Mouse (Mus musculus) spleen, adult 2 months (tissue): ENCODE results near the gene Acvr2a.

ENCODE experiments used
- CTCF ChIP-seq: fragments of 200-500 bp; IDR thresholded peaks from 2 replicates; pipeline ENCODE4 v1.5.1; 2011; ENCODE audit warnings: mild to moderate bottlenecking, inconsistent platforms; ENCODE audit not compliant: insufficient read depth, insufficient read length, insufficient replicate concordance; ENCODE audit errors: extremely low read depth
- POLR2A ChIP-seq: fragments of 200-500 bp; IDR thresholded peaks from 2 replicates; pipeline ENCODE4 v1.6.1; 2011; ENCODE audit warnings: low read depth, low read length, inconsistent platforms

DNA sequence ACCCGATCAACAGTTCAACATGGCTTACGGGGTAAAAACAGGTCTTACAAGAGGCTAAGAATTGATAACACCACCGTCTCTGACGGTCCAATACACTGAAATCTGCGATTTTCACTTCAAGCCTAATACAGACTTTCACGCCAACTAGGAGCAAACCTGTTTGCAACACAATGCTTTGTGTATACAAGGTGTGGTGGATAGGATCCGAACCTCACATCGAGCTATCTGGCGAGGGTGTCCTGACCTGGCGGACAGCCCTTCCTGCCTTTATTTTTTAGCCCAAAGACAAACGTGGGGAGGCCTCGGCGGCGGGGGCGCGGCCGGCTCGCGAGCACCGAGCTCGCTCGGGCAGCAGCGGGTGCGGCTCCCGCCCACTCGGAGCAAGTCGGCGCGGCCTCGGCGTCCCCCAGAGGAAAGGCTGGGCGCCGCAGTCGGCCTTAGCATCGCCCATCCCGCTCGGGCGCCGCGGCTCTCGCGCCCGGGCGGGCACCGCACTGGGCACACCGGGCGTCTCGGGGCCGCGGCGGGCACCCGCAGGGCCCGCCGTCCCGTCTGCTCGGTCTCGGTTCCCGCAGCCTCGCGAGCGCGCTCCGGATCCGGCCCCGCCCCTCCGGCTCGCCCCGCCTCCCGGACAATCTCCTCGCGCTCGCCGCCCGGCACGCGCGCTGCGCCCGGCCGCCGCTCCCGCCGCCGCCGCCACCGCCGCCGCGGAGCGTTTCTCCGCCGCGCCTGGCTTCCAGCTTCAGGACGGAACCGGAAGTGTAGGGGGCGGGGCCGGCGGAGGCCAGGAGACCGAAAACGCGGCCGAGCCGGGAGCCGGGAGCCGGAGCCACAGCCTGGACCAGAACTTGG is at the start of gene Acvr2a:
- no peak for TF ChIP-seq CTCF
- no peak for TF ChIP-seq POLR2A
